Mouse (Mus musculus): ENCODE data around the gene Ankrd23.

GRCm38 (mm10) chr1:36511289-36512021 lies 25.2 kb downstream of the Ankrd23 start, which contains the start of gene Cnnm3:
- peak; percentile 57 for TF ChIP-seq CTCF (IDR thresholded peaks at IDR 0.05; ENCODE audit: low read depth, low read length)
- TF ChIP-seq POLR2A (IDR thresholded peaks at IDR 0.05; ENCODE audit: borderline replicate concordance, low read depth, low read length), result no peak
